ENCODE assay signal across 12 mouse cellular contexts in genomic region chr4:65699743-65700361, GRCm38 (mm10).
DNase-seq lines count a peak whose midpoint lies in the region; ATAC-seq lines count a peak whose summit lies in the region.
"Had no signal": no experiment of that assay in that cellular context is flagged by ENCODE, and none has a peak within 500 bp of the region (broad histone marks: within the 10 kb centered on the region; RNA-seq: fewer than 3 reads in every experiment).

No protein-coding gene starts in this region.

- H3K9me3 ChIP-seq in midbrain, embryonic 11.5 days (ENCODE audit: control insufficient read depth, low read length): no peaks in the 10 kb centered on the region
- no peaks in the 10 kb centered on the region for H3K9me3 ChIP-seq in midbrain, embryonic 10.5 days (replicated peaks)
- H3K9me3 ChIP-seq in midbrain, embryonic 12.5 days: no peaks in the 10 kb centered on the region
- H3K9me3 ChIP-seq: liver, embryonic 13.5 days had no signal

- H3K4me3 ChIP-seq in midbrain, embryonic 11.5 days (ENCODE audit: low read depth, low read length): no peak overlapping the region
- no peak overlapping the region for H3K4me3 ChIP-seq in midbrain, embryonic 10.5 days
- H3K4me3 ChIP-seq in midbrain, embryonic 12.5 days: no peak overlapping the region
- H3K4me3 ChIP-seq: liver, embryonic 13.5 days had no signal

- H3K36me3 ChIP-seq in midbrain, embryonic 11.5 days (ENCODE audit: control insufficient read depth, insufficient read depth, low read length): no peaks in the 10 kb centered on the region
- H3K36me3 ChIP-seq in midbrain, embryonic 10.5 days: no peaks in the 10 kb centered on the region
- no peaks in the 10 kb centered on the region for H3K36me3 ChIP-seq in midbrain, embryonic 12.5 days
- H3K36me3 ChIP-seq: liver, embryonic 13.5 days had no signal

- 59% methylated on average over 8 of the region's 8 CpGs for WGBS in midbrain, embryonic 11.5 days
- WGBS in midbrain, embryonic 10.5 days: 75% methylated on average over 8 of the region's 8 CpGs
- WGBS in midbrain, embryonic 12.5 days: 42% methylated on average over 8 of the region's 8 CpGs

- peak; percentile 12 for DNase-seq in embryo, embryonic 11 days
- no peak for DNase-seq in embryo, embryonic 9.5 days (ENCODE audit: extremely low spot score)
- DNase-seq in midbrain, embryonic 11.5 days (ENCODE audit: low spot score, missing footprints): no peak
- no peak for DNase-seq in midbrain, embryonic 10.5 days (ENCODE audit: low spot score)
- peak; percentile 6 for DNase-seq in right cerebral cortex, postnatal 4 days
- DNase-seq in spleen, postnatal 10 days (ENCODE audit: low spot score in 2 of 2): no peak
- no peak for DNase-seq in cerebellum, postnatal 25 days
- DNase-seq: kidney, adult 11 months; liver, embryonic 13.5 days; lung, postnatal 4 days; thymus, adult 18-20 months had no signal

- H3K27me3 ChIP-seq in midbrain, embryonic 11.5 days (ENCODE audit: control insufficient read depth, insufficient read depth, low read length): no peaks in the 10 kb centered on the region
- no peaks in the 10 kb centered on the region for H3K27me3 ChIP-seq in midbrain, embryonic 10.5 days (ENCODE audit: low read depth, poor library complexity, severe bottlenecking)
- no peaks in the 10 kb centered on the region for H3K27me3 ChIP-seq in midbrain, embryonic 12.5 days
- H3K27me3 ChIP-seq: liver, embryonic 13.5 days had no signal

- H3K9ac ChIP-seq in midbrain, embryonic 11.5 days (ENCODE audit: low read length): no peak overlapping the region
- H3K9ac ChIP-seq in midbrain, embryonic 12.5 days (replicated peaks): no peak overlapping the region
- H3K9ac ChIP-seq: liver, embryonic 13.5 days had no signal

- no peak overlapping the region for H3K27ac ChIP-seq in midbrain, embryonic 11.5 days (ENCODE audit: low read depth, low read length)
- no peak overlapping the region for H3K27ac ChIP-seq in midbrain, embryonic 10.5 days (replicated peaks)
- H3K27ac ChIP-seq in midbrain, embryonic 12.5 days (replicated peaks): peak overlapping the region; percentile 52
- H3K27ac ChIP-seq: liver, embryonic 13.5 days had no signal

- ATAC-seq in midbrain, embryonic 11.5 days (ENCODE audit: low FRiP score): peak; percentile 92
- ATAC-seq in midbrain, embryonic 12.5 days (ENCODE audit: low FRiP score, low read depth): peak; percentile 94

- peaks cover 4% of the 10 kb centered on the region; the same call in 1 of the 2 replicates for H3K4me1 ChIP-seq in midbrain, embryonic 11.5 days (ENCODE audit: control insufficient read depth, insufficient read depth, low read length)
- peaks cover 5% of the 10 kb centered on the region for H3K4me1 ChIP-seq in midbrain, embryonic 10.5 days
- H3K4me1 ChIP-seq in midbrain, embryonic 12.5 days: peaks cover 9% of the 10 kb centered on the region
- H3K4me1 ChIP-seq: liver, embryonic 13.5 days had no signal

- no peak overlapping the region for H3K4me2 ChIP-seq in midbrain, embryonic 11.5 days
- H3K4me2 ChIP-seq in midbrain, embryonic 12.5 days (replicated peaks): 0 out of 2 replicates have a peak overlapping the region, but pooled peaks have one; percentile 9
- H3K4me2 ChIP-seq: liver, embryonic 13.5 days had no signal

Comparison
In these comparisons a context has a peak if more than half of its experiments do, and no peak if none do; other contexts are left out.
1. DNase-seq: peak in embryo, embryonic 11 days (single experiment) and right cerebral cortex, postnatal 4 days (single experiment); none in embryo, embryonic 9.5 days (single experiment), midbrain, embryonic 11.5 days (single experiment), midbrain, embryonic 10.5 days (single experiment), spleen, postnatal 10 days (0 of 2) and cerebellum, postnatal 25 days (0 of 2).